In the genomic region with DNA sequence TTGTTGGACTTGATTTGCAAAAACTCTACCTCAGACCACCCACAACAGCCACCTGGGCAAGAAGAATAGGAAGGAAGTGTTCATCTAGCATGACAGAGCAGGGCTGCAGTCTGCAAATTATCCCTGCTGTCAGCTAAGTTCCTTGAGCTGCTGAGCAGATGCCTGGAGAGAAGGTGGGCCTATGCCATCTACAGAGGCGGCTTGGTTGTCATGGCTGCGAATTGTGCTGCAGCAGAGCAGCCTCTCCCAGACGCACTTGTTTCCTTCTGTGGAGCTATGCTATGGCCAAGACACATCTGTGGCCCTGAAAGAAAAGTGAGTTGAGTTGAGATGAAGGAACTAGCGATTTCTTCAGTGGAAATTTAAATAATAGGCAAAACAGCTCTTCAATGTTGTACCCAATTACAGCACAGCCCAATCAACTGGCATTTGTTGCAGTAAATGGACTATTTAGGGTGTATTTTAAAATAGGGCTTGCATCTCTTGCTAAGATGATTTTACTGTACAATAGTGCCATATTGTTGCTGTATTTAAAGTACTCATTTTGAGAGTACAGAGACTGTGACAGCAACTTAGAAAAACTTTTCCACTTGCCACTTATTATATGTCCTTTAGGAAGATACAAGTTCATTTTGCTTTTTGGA, we compare ENCODE assay signal across 16 mouse cellular contexts.
A peak's percentile ranks its signal among the peaks of the same experiment; 100 is the strongest.
DNase-seq lines count a peak whose midpoint lies in the region; ATAC-seq lines count a peak whose summit lies in the region.
"Had no signal": no experiment of that assay in that cellular context is flagged by ENCODE, and none has a peak within 500 bp of the region (broad histone marks: within the 10 kb centered on the region; RNA-seq: fewer than 3 reads in every experiment).

No protein-coding gene starts in this region.

- no peaks in the 10 kb centered on the region for H3K9me3 ChIP-seq in embryonic facial prominence, embryonic 14.5 days (ENCODE audit: control insufficient read depth, low read length)
- H3K9me3 ChIP-seq in embryonic facial prominence, embryonic 10.5 days = no peaks in the 10 kb centered on the region
- H3K9me3 ChIP-seq in hindbrain, embryonic 16.5 days (ENCODE audit: control insufficient read depth, low read length) = no peaks in the 10 kb centered on the region
- H3K9me3 ChIP-seq: embryonic facial prominence, embryonic 15.5 days had no signal

- H3K27me3 ChIP-seq in embryonic facial prominence, embryonic 14.5 days (replicated peaks; ENCODE audit: control insufficient read depth, insufficient read depth, low read length) = no peaks in the 10 kb centered on the region
- no peaks in the 10 kb centered on the region for H3K27me3 ChIP-seq in embryonic facial prominence, embryonic 10.5 days (replicated peaks; ENCODE audit: low read depth, poor library complexity, severe bottlenecking)
- H3K27me3 ChIP-seq in hindbrain, embryonic 16.5 days (replicated peaks; ENCODE audit: control insufficient read depth, insufficient read depth, low read length) = no peaks in the 10 kb centered on the region
- H3K27me3 ChIP-seq: embryonic facial prominence, embryonic 15.5 days had no signal

- H3K27ac ChIP-seq in embryonic facial prominence, embryonic 14.5 days (replicated peaks; ENCODE audit: low read depth, low read length) = no peak overlapping the region
- H3K27ac ChIP-seq in embryonic facial prominence, embryonic 10.5 days (replicated peaks) = no peak overlapping the region
- no peak overlapping the region for H3K27ac ChIP-seq in hindbrain, embryonic 16.5 days (ENCODE audit: low read depth, low read length)
- H3K27ac ChIP-seq: embryonic facial prominence, embryonic 15.5 days had no signal

- H3K36me3 ChIP-seq in embryonic facial prominence, embryonic 14.5 days (ENCODE audit: control insufficient read depth, insufficient read depth, low read length) = no peaks in the 10 kb centered on the region
- no peaks in the 10 kb centered on the region for H3K36me3 ChIP-seq in embryonic facial prominence, embryonic 10.5 days (replicated peaks)
- no peaks in the 10 kb centered on the region for H3K36me3 ChIP-seq in hindbrain, embryonic 16.5 days (ENCODE audit: control insufficient read depth, insufficient read depth, low read length)
- H3K36me3 ChIP-seq: embryonic facial prominence, embryonic 15.5 days had no signal

- no peak for ATAC-seq in embryonic facial prominence, embryonic 14.5 days (ENCODE audit: low read depth)
- ATAC-seq in hindbrain, embryonic 16.5 days = no peak

- H3K4me1 ChIP-seq in embryonic facial prominence, embryonic 14.5 days (ENCODE audit: control insufficient read depth, insufficient read depth, low read length) = no peaks in the 10 kb centered on the region
- H3K4me1 ChIP-seq in embryonic facial prominence, embryonic 10.5 days = no peaks in the 10 kb centered on the region
- H3K4me1 ChIP-seq in hindbrain, embryonic 16.5 days (ENCODE audit: control insufficient read depth, insufficient read depth, low read depth, low read length) = no peaks in the 10 kb centered on the region
- H3K4me1 ChIP-seq: embryonic facial prominence, embryonic 15.5 days had no signal

- peak; percentile 2 for DNase-seq in embryonic facial prominence, embryonic 14.5 days (ENCODE audit: low spot score)
- no peak for DNase-seq in embryonic facial prominence, embryonic 10.5 days (ENCODE audit: low spot score)
- peak; percentile 5 to 32 for DNase-seq in frontal cortex, postnatal 14 days (ENCODE audit: low spot score in 2 of 2)
- DNase-seq in left cerebral cortex, adult 18-20 months (ENCODE audit: low spot score in 2 of 2) = peak; percentile 16 to 46
- peak; percentile 18 for DNase-seq in right cerebral cortex, postnatal 14 days
- DNase-seq in heart, postnatal 36 days = no peak
- DNase-seq in ovary, postnatal 10 days (ENCODE audit: low spot score) = no peak
- DNase-seq: cerebellum, adult 9-10 months; kidney, adult 11 months; kidney, postnatal 25 days; lung, postnatal 10 days; thymus, adult 2 months had no signal

- intact Hi-C loops in heart, postnatal 36 days (cut with DNase I) = no loop called here

- no peak overlapping the region for H3K4me2 ChIP-seq in embryonic facial prominence, embryonic 14.5 days (ENCODE audit: low read depth, low read length)
- no peak overlapping the region for H3K4me2 ChIP-seq in hindbrain, embryonic 16.5 days (ENCODE audit: low read length)
- H3K4me2 ChIP-seq: embryonic facial prominence, embryonic 15.5 days; liver, embryonic 11.5 days; midbrain, embryonic 11.5 days had no signal

- 46% methylated on average over 4 of the region's 4 CpGs for WGBS in embryonic facial prominence, embryonic 14.5 days
- 50% methylated on average over 4 of the region's 4 CpGs for WGBS in embryonic facial prominence, embryonic 10.5 days
- 43% methylated on average over 4 of the region's 4 CpGs for WGBS in hindbrain, embryonic 16.5 days

- H3K9ac ChIP-seq in embryonic facial prominence, embryonic 14.5 days (ENCODE audit: low read depth, low read length) = no peak overlapping the region
- no peak overlapping the region for H3K9ac ChIP-seq in hindbrain, embryonic 16.5 days (ENCODE audit: low read depth, low read length)
- H3K9ac ChIP-seq: embryonic facial prominence, embryonic 15.5 days had no signal

- H3K4me3 ChIP-seq in embryonic facial prominence, embryonic 14.5 days (ENCODE audit: low read depth, low read length) = no peak overlapping the region
- no peak overlapping the region for H3K4me3 ChIP-seq in embryonic facial prominence, embryonic 10.5 days
- H3K4me3 ChIP-seq in hindbrain, embryonic 16.5 days (ENCODE audit: low read length) = no peak overlapping the region
- H3K4me3 ChIP-seq: embryonic facial prominence, embryonic 15.5 days had no signal

Comparison
In these comparisons a context has a peak if more than half of its experiments do, and no peak if none do; other contexts are left out.
1. DNase-seq: peak in embryonic facial prominence, embryonic 14.5 days (single experiment), frontal cortex, postnatal 14 days (2 of 2), left cerebral cortex, adult 18-20 months (2 of 2) and right cerebral cortex, postnatal 14 days (single experiment); none in embryonic facial prominence, embryonic 10.5 days (single experiment), heart, postnatal 36 days (0 of 2) and ovary, postnatal 10 days (single experiment).